Mouse (Mus musculus) cerebellum, adult 2 months (tissue): ENCODE measurements around the gene Slc8a2.

Experiments
- CTCF ChIP-seq: fragments of 200-500 bp; IDR thresholded peaks from 2 replicates; pipeline ENCODE4 v1.5.1; 2011; ENCODE audit warnings: low read depth, mild to moderate bottlenecking, control low read depth, low read length, moderate library complexity, borderline replicate concordance; ENCODE audit not compliant: insufficient read depth
- POLR2A ChIP-seq: fragments of 200-500 bp; IDR thresholded peaks from 2 replicates; pipeline ENCODE4 v1.6.1; 2011; ENCODE audit warnings: low read length, control low read depth, borderline replicate concordance; ENCODE audit not compliant: insufficient read depth

DNA sequence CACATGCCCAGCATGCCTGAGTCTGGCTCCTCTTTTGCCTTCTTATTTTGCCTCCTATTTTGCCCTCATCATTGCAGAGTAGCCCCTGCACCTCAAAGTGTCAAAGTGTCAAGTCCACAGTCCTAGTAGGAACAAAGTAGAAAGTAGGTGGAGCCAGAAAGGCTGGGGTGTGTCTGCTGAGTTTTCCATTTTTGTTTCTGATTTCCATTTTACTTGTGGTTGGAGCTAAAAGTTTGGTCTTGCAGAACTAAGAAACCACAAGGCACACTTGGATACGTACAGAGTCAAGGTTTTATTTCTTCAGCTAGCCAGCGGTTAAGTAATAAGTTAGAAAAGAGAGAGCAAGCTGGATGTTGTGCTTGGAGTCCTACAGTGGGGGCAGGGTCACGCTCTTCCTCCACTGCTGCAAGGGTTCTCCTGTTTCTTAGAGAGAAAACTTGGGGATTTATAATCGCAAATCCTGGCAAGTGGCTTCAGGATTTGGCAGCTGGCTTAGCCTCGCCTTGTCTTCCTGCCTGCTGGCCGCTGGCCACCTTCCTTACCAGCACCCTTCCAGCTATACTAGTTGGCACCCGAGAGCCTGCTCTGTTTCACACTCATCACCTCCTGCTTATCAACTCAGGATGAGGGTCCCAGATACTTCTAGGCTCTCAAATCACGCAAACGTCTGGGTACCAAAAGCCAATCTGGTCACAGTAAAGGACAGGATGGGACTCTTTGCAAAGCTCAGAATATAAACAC, 25.7 kb downstream of the Slc8a2 start:
- TF ChIP-seq CTCF, result no peak
- no peak for TF ChIP-seq POLR2A
